Mouse (Mus musculus) kidney, postnatal 0 days (tissue): ENCODE results near the gene C530025M09Rik. TPM values are rescaled to one million over a fixed set of nuclear protein-coding genes. Genes with fewer than 3 reads are reported as not detected.

ENCODE experiments used
- ATAC-seq: fragments of 200-750 bp; cut with Nextera tagmentation; replicated peaks from 2 replicates; pipeline ENCODE4 v1.8.0; 2017; ENCODE audit warnings: low read depth, moderate number of reproducible peaks, moderate TSS enrichment, moderate library complexity; ENCODE audit not compliant: low FRiP score
- DNase-seq: peaks from one replicate; pipeline ENCODE4 v3.0.0-alpha.2; 2016; ENCODE audit warnings: low spot score
- H3K27ac ChIP-seq: fragments of 300-500 bp; sonication (generic); 2 replicates; pipeline ENCODE4 v1.5.1; 2014; ENCODE audit warnings: mild to moderate bottlenecking
- H3K27me3 ChIP-seq: fragments of 300-500 bp; sonication (generic); 2 replicates; pipeline ENCODE4 v1.6.1; 2014; ENCODE audit warnings: low read length, mixed read lengths; ENCODE audit not compliant: insufficient read depth
- H3K36me3 ChIP-seq: fragments of 300-500 bp; sonication (generic); 2 replicates; pipeline ENCODE4 v1.6.1; 2014; ENCODE audit warnings: low read length, mixed read lengths; ENCODE audit not compliant: insufficient read depth
- H3K4me1 ChIP-seq: fragments of 300-500 bp; sonication (generic); replicated peaks from 2 replicates; pipeline ENCODE4 v1.6.1; 2014; ENCODE audit warnings: antibody characterized with exemption, low read length, mixed read lengths; ENCODE audit not compliant: insufficient read depth
- H3K4me2 ChIP-seq: fragments of 300-500 bp; sonication (generic); 2 replicates; pipeline ENCODE4 v1.6.1; 2014; ENCODE audit warnings: mild to moderate bottlenecking, low read length, moderate library complexity, mixed read lengths
- H3K4me3 ChIP-seq: fragments of 300-500 bp; sonication (generic); replicated peaks from 2 replicates; pipeline ENCODE4 v1.5.1; 2014; ENCODE audit warnings: low read depth, low read length
- H3K9ac ChIP-seq: fragments of 300-500 bp; sonication (generic); 2 replicates; pipeline ENCODE4 v1.6.1; 2014; ENCODE audit warnings: low read depth, low read length
- H3K9me3 ChIP-seq: fragments of 300-500 bp; sonication (generic); replicated peaks from 2 replicates; pipeline ENCODE4 v1.6.1; 2016; ENCODE audit warnings: low read length, inconsistent platforms, mixed read lengths
- CTCF ChIP-seq: IDR thresholded peaks from 2 replicates; pipeline ENCODE4 v1.5.1; 2016; ENCODE audit warnings: antibody characterized with exemption, low read depth, mild to moderate bottlenecking, moderate library complexity
- WGBS: fragments of 180-500 bp; shearing (Covaris S2); extraction: QIAGEN DNeasy Blood & Tissue Kit; methylation state at CpG from one replicate; pipeline ENCODE4 v1.1.7; 2014; 5-methylcytosine and 5-hydroxymethylcytosine counted together
- polyA plus RNA-seq: library from polyadenylated mRNA; unstranded; fragments of >200 nt; fragmentation: Nextera tagmentation; extraction: Ambion mirVana; gene quantifications from 2 replicates; pipeline ENCODE4 v1.2.1, GENCODE M21; 2015

The C530025M09Rik gene
- not detected in 2 replicates for polyA plus RNA-seq

- H3K27me3 ChIP-seq: peaks cover 24% of the 10 kb centered on the region
- WGBS: under 1% methylated on average over 79 of the region's 82 CpGs
- H3K4me3 ChIP-seq: peak within 1 kb of the TSS; percentile 43
- H3K27ac ChIP-seq: no peak within 1 kb of the TSS
- peak within 1 kb of the TSS; percentile 70 for H3K4me2 ChIP-seq
- TF ChIP-seq CTCF: no peak
- H3K36me3 ChIP-seq: no peaks in the 10 kb centered on the region
- no peaks in the 10 kb centered on the region for H3K9me3 ChIP-seq
- 0 out of 2 replicates have a peak within 1 kb of the TSS, but pooled peaks have one; percentile 5 for H3K9ac ChIP-seq
- DNase-seq (peak; percentile 25), ATAC-seq (peak; percentile 69)
- H3K4me1 ChIP-seq: no peaks in the 10 kb centered on the region
Observed at GRCm38 (mm10) chr2:149830536-149831458, at the start of gene C530025M09Rik. C530025M09Rik (minus strand) TSS chr2:149831213.

DNA sequence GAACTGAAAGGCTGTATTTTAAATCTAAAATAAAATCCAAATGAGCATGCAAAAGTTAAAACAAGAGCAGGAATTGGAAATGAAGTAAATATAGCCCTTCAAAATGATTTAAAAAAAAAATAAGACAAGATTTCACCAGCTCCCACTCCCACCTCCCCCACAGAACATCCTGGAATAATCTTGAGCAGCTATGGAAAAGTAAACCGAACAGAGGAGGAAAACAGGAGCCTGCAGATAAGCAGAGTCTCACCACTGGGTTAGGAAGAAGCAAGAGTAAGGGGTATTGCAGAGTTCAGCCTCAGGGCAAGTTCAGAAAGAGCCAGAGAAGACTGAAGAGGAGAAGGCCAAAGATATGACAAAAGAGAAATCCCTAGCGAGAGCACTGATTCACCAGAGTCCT, 46.9 kb upstream of the C530025M09Rik start:
- Histone ChIP-seq H3K9me3 (no peaks in the 10 kb centered on the region), H3K9ac (no peak overlapping the region), H3K4me2 (no peak overlapping the region), H3K4me3 (no peak overlapping the region), H3K27ac (no peak overlapping the region), H3K27me3 (no peaks in the 10 kb centered on the region), H3K36me3 (no peaks in the 10 kb centered on the region), H3K4me1 (no peaks in the 10 kb centered on the region)
- no peak for DNase-seq
- 48% methylated on average over 2 of the region's 2 CpGs for WGBS
- no peak for ATAC-seq
- no peak for TF ChIP-seq CTCF

DNA sequence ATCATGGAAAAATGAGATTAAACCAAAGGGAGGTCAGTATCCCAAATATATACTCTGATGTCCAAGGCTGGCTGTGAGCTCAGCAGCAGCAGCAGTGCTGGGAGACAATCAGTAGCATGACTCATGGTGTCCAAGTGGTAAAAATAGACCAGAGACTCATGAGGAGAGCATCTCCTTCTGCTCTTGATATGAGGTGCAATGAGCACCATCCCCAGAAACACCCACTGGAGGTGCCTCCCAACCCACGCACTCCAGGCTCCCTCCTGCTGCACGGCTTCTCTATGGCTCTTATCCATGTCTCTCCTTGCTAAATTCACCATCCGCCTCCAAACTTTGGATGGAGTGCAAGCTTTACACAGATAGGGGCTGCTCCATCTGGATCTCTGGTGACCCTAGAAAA, 42.3 kb upstream of the C530025M09Rik start:
- Histone ChIP-seq H3K9me3 (no peaks in the 10 kb centered on the region), H3K36me3 (no peaks in the 10 kb centered on the region), H3K27ac (no peak overlapping the region), H3K4me3 (no peak overlapping the region), H3K4me2 (no peak overlapping the region), H3K9ac (no peak overlapping the region), H3K4me1 (no peaks in the 10 kb centered on the region), H3K27me3 (no peaks in the 10 kb centered on the region)
- TF ChIP-seq CTCF: no peak
- 86% methylated on average over 3 of the region's 3 CpGs for WGBS
- ATAC-seq (no peak), DNase-seq (no peak)

- TF ChIP-seq CTCF: no peak
- DNase-seq (no peak), ATAC-seq (no peak)
- Histone ChIP-seq H3K9me3 (no peaks in the 10 kb centered on the region), H3K4me2 (no peak overlapping the region), H3K9ac (no peak overlapping the region), H3K36me3 (no peaks in the 10 kb centered on the region), H3K27ac (no peak overlapping the region), H3K4me3 (no peak overlapping the region), H3K27me3 (no peaks in the 10 kb centered on the region), H3K4me1 (no peaks in the 10 kb centered on the region)
- WGBS: 90% methylated on average over 4 of the region's 4 CpGs
Observed at GRCm38 (mm10) chr2:149872496-149872895, 41.5 kb upstream of the C530025M09Rik start.

GRCm38 (mm10) chr2:149870496-149870895, 39.5 kb upstream of the C530025M09Rik start:
- TF ChIP-seq CTCF: no peak
- H3K4me3 ChIP-seq: no peak overlapping the region
- H3K9ac ChIP-seq: no peak overlapping the region
- H3K27ac ChIP-seq: no peak overlapping the region
- 67% methylated on average over 2 of the region's 2 CpGs for WGBS
- DNase-seq: no peak
- no peak for ATAC-seq
- no peaks in the 10 kb centered on the region for H3K4me1 ChIP-seq
- no peaks in the 10 kb centered on the region for H3K27me3 ChIP-seq
- H3K4me2 ChIP-seq: no peak overlapping the region
- H3K9me3 ChIP-seq: no peaks in the 10 kb centered on the region
- H3K36me3 ChIP-seq: no peaks in the 10 kb centered on the region

DNA sequence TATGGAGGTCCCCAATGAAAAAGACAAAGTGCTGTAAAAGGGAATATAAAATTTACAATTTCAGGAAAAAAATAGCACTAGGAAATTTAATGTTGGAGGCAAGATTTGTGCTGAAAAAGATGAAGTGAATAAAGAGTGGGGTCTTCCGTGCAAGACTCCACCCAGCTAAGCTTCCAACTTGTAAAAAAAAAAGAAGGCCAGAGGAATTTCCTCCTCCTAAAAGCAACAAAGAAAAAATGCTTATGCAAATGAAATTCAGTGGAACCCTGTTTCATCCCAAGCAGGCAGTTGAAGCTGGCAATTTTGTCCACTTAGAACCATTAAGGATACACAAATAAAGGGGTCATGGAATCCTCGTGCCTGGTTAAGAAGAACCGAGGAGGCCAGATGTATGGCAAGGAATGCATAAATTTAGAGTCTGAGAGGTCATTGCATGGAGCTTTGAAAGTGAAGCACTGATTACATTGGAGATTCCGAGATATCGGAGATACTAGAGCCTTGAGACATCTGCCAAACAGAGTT, 35.0 kb upstream of the C530025M09Rik start:
- Histone ChIP-seq H3K4me1 (no peaks in the 10 kb centered on the region), H3K27me3 (no peaks in the 10 kb centered on the region), H3K36me3 (no peaks in the 10 kb centered on the region), H3K9me3 (no peaks in the 10 kb centered on the region), H3K4me3 (no peak overlapping the region), H3K27ac (no peak overlapping the region), H3K4me2 (no peak overlapping the region), H3K9ac (no peak overlapping the region)
- ATAC-seq (no peak), DNase-seq (no peak)
- TF ChIP-seq CTCF: no peak
- 68% methylated on average over 5 of the region's 5 CpGs for WGBS
